Mouse (Mus musculus) hindbrain, embryonic 14.5 days (tissue): ENCODE measurements around the gene Rars2. TPM values are rescaled to one million over a fixed set of nuclear protein-coding genes. Genes with fewer than 3 reads are reported as not detected.
A peak's percentile ranks its signal among the peaks of the same experiment; 100 is the strongest.

Experiments used
- ATAC-seq: fragments of 200-750 bp; cut with Nextera tagmentation; 2 replicates; pipeline ENCODE4 v1.8.0; 2017; ENCODE audit warnings: moderate number of reproducible peaks, mild to moderate bottlenecking, moderate TSS enrichment, moderate library complexity; ENCODE audit not compliant: low FRiP score
- DNase-seq: peaks from one replicate; pipeline ENCODE4 v3.0.0-alpha.2; 2015; ENCODE audit warnings: low spot score
- H3K27ac ChIP-seq: fragments of 300-500 bp; sonication (generic); 2 replicates; pipeline ENCODE4 v1.5.1; 2014; ENCODE audit warnings: mild to moderate bottlenecking, moderate library complexity
- H3K27me3 ChIP-seq: fragments of 300-500 bp; sonication (generic); 2 replicates; pipeline ENCODE4 v1.6.1; 2014; ENCODE audit warnings: mild to moderate bottlenecking, low read length, mixed read lengths; ENCODE audit not compliant: control insufficient read depth, insufficient read depth
- H3K36me3 ChIP-seq: fragments of 300-500 bp; sonication (generic); replicated peaks from 2 replicates; pipeline ENCODE4 v1.6.1; 2014; ENCODE audit not compliant: control insufficient read depth, insufficient read depth
- H3K4me1 ChIP-seq: fragments of 300-500 bp; sonication (generic); replicated peaks from 2 replicates; pipeline ENCODE4 v1.6.1; 2014; ENCODE audit warnings: antibody characterized with exemption, low read length, mixed read lengths; ENCODE audit not compliant: control insufficient read depth, insufficient read depth
- H3K4me2 ChIP-seq: fragments of 300-500 bp; sonication (generic); replicated peaks from 2 replicates; pipeline ENCODE4 v1.6.1; 2014; ENCODE audit warnings: mild to moderate bottlenecking, moderate library complexity
- H3K4me3 ChIP-seq: fragments of 300-500 bp; sonication (generic); replicated peaks from 2 replicates; pipeline ENCODE4 v1.5.1; 2014; ENCODE audit warnings: mild to moderate bottlenecking, low read length
- H3K9ac ChIP-seq: fragments of 300-500 bp; sonication (generic); 2 replicates; pipeline ENCODE4 v1.6.1; 2014
- H3K9me3 ChIP-seq: fragments of 300-500 bp; sonication (generic); 2 replicates; pipeline ENCODE4 v1.6.1; 2016; ENCODE audit warnings: low read length; ENCODE audit not compliant: control insufficient read depth
- WGBS: fragments of 180-500 bp; shearing (Covaris S2); extraction: QIAGEN DNeasy Blood & Tissue Kit; methylation state at CpG from one replicate; pipeline ENCODE4 v1.1.7; 2014; 5-methylcytosine and 5-hydroxymethylcytosine counted together
- polyA plus RNA-seq: library from polyadenylated mRNA; unstranded; fragments of >200 nt; fragmentation: Nextera tagmentation; extraction: Ambion mirVana; gene quantifications from 2 replicates; pipeline ENCODE4 v1.2.1, GENCODE M21; 2014

Gene Rars2
- polyA plus RNA-seq, 1 experiment from 2014 or later, result 50.3 TPM

- ATAC-seq (no peak), DNase-seq (no peak)
- no peaks in the 10 kb centered on the region for H3K9me3 ChIP-seq
- no peaks in the 10 kb centered on the region for H3K27me3 ChIP-seq
- H3K4me2 ChIP-seq, result no peak overlapping the region
- 100% methylated on average over 2 of the region's 2 CpGs for WGBS
- no peak overlapping the region for H3K9ac ChIP-seq
- H3K4me1 ChIP-seq, result no peaks in the 10 kb centered on the region
- no peak overlapping the region for H3K27ac ChIP-seq
- no peak overlapping the region for H3K4me3 ChIP-seq
- peaks cover 89% of the 10 kb centered on the region for H3K36me3 ChIP-seq
These were observed 46.8 kb downstream of the Rars2 start for GRCm38 (mm10) chr4:34661514-34661913.

- 90% methylated on average over 6 of the region's 6 CpGs for WGBS
- ATAC-seq (no peak), DNase-seq (no peak)
- Histone ChIP-seq H3K27me3 (no peaks in the 10 kb centered on the region), H3K36me3 (peaks cover 88% of the 10 kb centered on the region), H3K4me1 (no peaks in the 10 kb centered on the region), H3K4me2 (no peak overlapping the region), H3K9me3 (no peaks in the 10 kb centered on the region), H3K27ac (no peak overlapping the region), H3K9ac (no peak overlapping the region), H3K4me3 (no peak overlapping the region)
These were observed 47.2 kb downstream of the Rars2 start for GRCm38 (mm10) chr4:34661927-34662326.

- no peak overlapping the region for H3K4me3 ChIP-seq
- H3K27me3 ChIP-seq, result no peaks in the 10 kb centered on the region
- no peaks in the 10 kb centered on the region for H3K4me1 ChIP-seq
- no peak overlapping the region for H3K9ac ChIP-seq
- WGBS, result 94% methylated on average over 5 of the region's 5 CpGs
- ATAC-seq (no peak), DNase-seq (no peak)
- H3K36me3 ChIP-seq, result peaks cover 71% of the 10 kb centered on the region
- no peak overlapping the region for H3K27ac ChIP-seq
- H3K4me2 ChIP-seq, result no peak overlapping the region
- no peaks in the 10 kb centered on the region for H3K9me3 ChIP-seq
These were observed 53.2 kb downstream of the Rars2 start for GRCm38 (mm10) chr4:34667923-34668322.

GRCm38 (mm10) chr4:34673721-34674120, 59.0 kb downstream of the Rars2 start:
- no peaks in the 10 kb centered on the region for H3K27me3 ChIP-seq
- peaks cover 56% of the 10 kb centered on the region for H3K36me3 ChIP-seq
- DNase-seq (no peak), ATAC-seq (no peak)
- WGBS, result 94% methylated on average over 5 of the region's 5 CpGs
- no peak overlapping the region for H3K4me3 ChIP-seq
- H3K9me3 ChIP-seq, result no peaks in the 10 kb centered on the region
- H3K9ac ChIP-seq, result no peak overlapping the region
- no peak overlapping the region for H3K27ac ChIP-seq
- no peaks in the 10 kb centered on the region for H3K4me1 ChIP-seq
- no peak overlapping the region for H3K4me2 ChIP-seq

- Histone ChIP-seq H3K4me3 (no peak overlapping the region), H3K4me1 (peaks cover 3% of the 10 kb centered on the region; the same call in 1 of the 2 replicates), H3K27ac (no peak overlapping the region), H3K9me3 (no peaks in the 10 kb centered on the region), H3K36me3 (peaks cover 41% of the 10 kb centered on the region), H3K4me2 (no peak overlapping the region), H3K9ac (no peak overlapping the region), H3K27me3 (no peaks in the 10 kb centered on the region)
- whole genome bisulfite sequencing, result 77% methylated on average over 5 of the region's 5 CpGs
- DNase-seq (no peak), ATAC-seq (no peak)
These were observed 65.8 kb downstream of the Rars2 start for GRCm38 (mm10) chr4:34680530-34680929.

- DNase-seq, result peak; percentile 90
- peak; percentile 98 for ATAC-seq
- under 1% methylated on average over 63 of the region's 65 CpGs for WGBS
These were observed 72.3 kb downstream of the Rars2 start, which contains the start of gene Slc35a1 for GRCm38 (mm10) chr4:34686874-34687567. TSS of gene Slc35a1 (minus strand) at chr4:34687438.

GRCm38 (mm10) chr4:34688021-34688420, 73.3 kb downstream of the Rars2 start:
- ATAC-seq, result no peak
- peak overlapping the region; percentile 59; the same call in 1 of the 2 replicates for H3K27ac ChIP-seq
- 79% methylated on average over 3 of the region's 3 CpGs for WGBS
- peak overlapping the region; percentile 51 for H3K4me2 ChIP-seq
- H3K4me3 ChIP-seq, result 0 out of 2 replicates have a peak overlapping the region, but pooled peaks have one; percentile 67
- peaks cover 3% of the 10 kb centered on the region for H3K36me3 ChIP-seq
- no peaks in the 10 kb centered on the region for H3K27me3 ChIP-seq
- no peak for DNase-seq
- H3K4me1 ChIP-seq, result peaks cover 17% of the 10 kb centered on the region
- H3K9me3 ChIP-seq, result no peaks in the 10 kb centered on the region
- peak overlapping the region; percentile 25; the same call in 1 of the 2 replicates for H3K9ac ChIP-seq

More at GRCm38 (mm10) chr4:34686874-34687567, 72.3 kb downstream of the Rars2 start, which contains the start of gene Slc35a1:
- Histone ChIP-seq H3K27me3 (no peaks in the 10 kb centered on the region), H3K36me3 (peaks cover 13% of the 10 kb centered on the region), H3K27ac (peak within 1 kb of the TSS; percentile 91), H3K4me2 (peak within 1 kb of the TSS; percentile 51), H3K9ac (peak within 1 kb of the TSS; percentile 83), H3K4me3 (peak within 1 kb of the TSS; percentile 67), H3K9me3 (no peaks in the 10 kb centered on the region), H3K4me1 (peaks cover 17% of the 10 kb centered on the region)

GRCm38 (mm10) chr4:34701528-34701927, 86.8 kb downstream of the Rars2 start:
- Histone ChIP-seq H3K9ac (no peak overlapping the region), H3K4me2 (no peak overlapping the region), H3K4me3 (no peak overlapping the region), H3K27me3 (no peaks in the 10 kb centered on the region), H3K4me1 (no peaks in the 10 kb centered on the region), H3K27ac (no peak overlapping the region), H3K9me3 (no peaks in the 10 kb centered on the region), H3K36me3 (no peaks in the 10 kb centered on the region)
- WGBS, result 48% methylated on average over 5 of the region's 5 CpGs
- ATAC-seq (no peak), DNase-seq (no peak)

- H3K4me2 ChIP-seq, result no peak overlapping the region
- no peak overlapping the region for H3K9ac ChIP-seq
- no peaks in the 10 kb centered on the region for H3K9me3 ChIP-seq
- WGBS, result 98% methylated on average over 11 of the region's 11 CpGs
- no peaks in the 10 kb centered on the region for H3K36me3 ChIP-seq
- H3K27me3 ChIP-seq, result no peaks in the 10 kb centered on the region
- DNase-seq (no peak), ATAC-seq (no peak)
- no peak overlapping the region for H3K4me3 ChIP-seq
- H3K27ac ChIP-seq, result no peak overlapping the region
- no peaks in the 10 kb centered on the region for H3K4me1 ChIP-seq
These were observed 87.5 kb downstream of the Rars2 start for GRCm38 (mm10) chr4:34702231-34702630.
